Mouse (Mus musculus): Measurements from ENCODE around the gene Cpa5. TPM values are rescaled to one million over a fixed set of nuclear protein-coding genes. Genes with fewer than 3 reads are reported as not detected.

The Cpa5 gene
- polyA plus RNA-seq, 1 experiment from 2014 or later, result not detected

GRCm38 (mm10) chr6:30674714-30675280, 64.0 kb downstream of the Cpa5 start:
- Histone ChIP-seq H3K4me2 (peak overlapping the region; percentile 43), H3K9me3 (no peaks in the 10 kb centered on the region), H3K36me3 (no peaks in the 10 kb centered on the region), H3K4me3 (no peak overlapping the region), H3K27me3 (no peaks in the 10 kb centered on the region), H3K4me1 (peaks cover 50% of the 10 kb centered on the region), H3K9ac (0 out of 2 replicates have a peak overlapping the region, but pooled peaks have one; percentile 34), H3K27ac (peak overlapping the region; percentile 95)
- ATAC-seq (ENCODE audit: borderline replicate concordance, extremely low read depth, low FRiP score, low TSS enrichment), result peak; percentile 50; the same call in 1 of the 2 replicates
- WGBS, result 25% methylated on average over 9 of the region's 9 CpGs

- H3K9me3 ChIP-seq, result no peaks in the 10 kb centered on the region
- H3K27me3 ChIP-seq, result no peaks in the 10 kb centered on the region
- H3K9ac ChIP-seq, result peak overlapping the region; percentile 34
- H3K27ac ChIP-seq, result peak overlapping the region; percentile 95
- peak; percentile 44; the same call in 1 of the 2 replicates for ATAC-seq (ENCODE audit: borderline replicate concordance, extremely low read depth, low FRiP score, low TSS enrichment)
- peak overlapping the region; percentile 43 for H3K4me2 ChIP-seq
- no peak overlapping the region for H3K4me3 ChIP-seq
- 19% methylated on average over 11 of the region's 11 CpGs for WGBS
- H3K36me3 ChIP-seq, result no peaks in the 10 kb centered on the region
- peaks cover 55% of the 10 kb centered on the region for H3K4me1 ChIP-seq
Observed at GRCm38 (mm10) chr6:30675281-30675771, 64.5 kb downstream of the Cpa5 start.

GRCm38 (mm10) chr6:30676506-30676905, 65.7 kb downstream of the Cpa5 start:
- Histone ChIP-seq H3K4me2 (no peak overlapping the region), H3K36me3 (no peaks in the 10 kb centered on the region), H3K9me3 (no peaks in the 10 kb centered on the region), H3K27ac (no peak overlapping the region), H3K4me3 (no peak overlapping the region), H3K27me3 (no peaks in the 10 kb centered on the region), H3K9ac (no peak overlapping the region), H3K4me1 (peaks cover 58% of the 10 kb centered on the region)
- ATAC-seq (ENCODE audit: borderline replicate concordance, extremely low read depth, low FRiP score, low TSS enrichment), result no peak
- WGBS, result 69% methylated on average over 6 of the region's 6 CpGs

- Histone ChIP-seq H3K4me1 (peaks cover 60% of the 10 kb centered on the region), H3K27me3 (no peaks in the 10 kb centered on the region), H3K9ac (no peak overlapping the region), H3K9me3 (no peaks in the 10 kb centered on the region), H3K4me2 (no peak overlapping the region), H3K36me3 (no peaks in the 10 kb centered on the region), H3K4me3 (no peak overlapping the region), H3K27ac (no peak overlapping the region)
- no peak for ATAC-seq (ENCODE audit: borderline replicate concordance, extremely low read depth, low FRiP score, low TSS enrichment)
- WGBS, result 65% methylated on average over 9 of the region's 9 CpGs
Observed at GRCm38 (mm10) chr6:30677591-30677990, 66.8 kb downstream of the Cpa5 start.

GRCm38 (mm10) chr6:30678482-30678881, 67.7 kb downstream of the Cpa5 start:
- Histone ChIP-seq H3K4me1 (peaks cover 59% of the 10 kb centered on the region), H3K36me3 (no peaks in the 10 kb centered on the region), H3K9ac (no peak overlapping the region), H3K27me3 (no peaks in the 10 kb centered on the region), H3K9me3 (no peaks in the 10 kb centered on the region), H3K27ac (no peak overlapping the region), H3K4me2 (no peak overlapping the region), H3K4me3 (no peak overlapping the region)
- 75% methylated on average over 6 of the region's 6 CpGs for WGBS
- no peak for ATAC-seq (ENCODE audit: borderline replicate concordance, extremely low read depth, low FRiP score, low TSS enrichment)

GRCm38 (mm10) chr6:30679567-30679966, 68.8 kb downstream of the Cpa5 start:
- H3K9ac ChIP-seq, result no peak overlapping the region

GRCm38 (mm10) chr6:30680442-30680841, 69.6 kb downstream of the Cpa5 start:
- no peak for ATAC-seq (ENCODE audit: borderline replicate concordance, extremely low read depth, low FRiP score, low TSS enrichment)

More at GRCm38 (mm10) chr6:30679567-30679966, 68.8 kb downstream of the Cpa5 start:
- no peaks in the 10 kb centered on the region for H3K36me3 ChIP-seq
- no peaks in the 10 kb centered on the region for H3K27me3 ChIP-seq
- H3K4me2 ChIP-seq, result 0 out of 2 replicates have a peak overlapping the region, but pooled peaks have one; percentile 5
- H3K4me1 ChIP-seq, result peaks cover 50% of the 10 kb centered on the region
- no peaks in the 10 kb centered on the region for H3K9me3 ChIP-seq
- peak overlapping the region; percentile 55 for H3K27ac ChIP-seq
- no peak overlapping the region for H3K4me3 ChIP-seq
- WGBS, result 28% methylated on average over 5 of the region's 5 CpGs
- peak; percentile 27; the same call in 1 of the 2 replicates for ATAC-seq (ENCODE audit: borderline replicate concordance, extremely low read depth, low FRiP score, low TSS enrichment)

More at GRCm38 (mm10) chr6:30680442-30680841, 69.6 kb downstream of the Cpa5 start:
- Histone ChIP-seq H3K27me3 (no peaks in the 10 kb centered on the region), H3K9ac (no peak overlapping the region), H3K9me3 (no peaks in the 10 kb centered on the region), H3K27ac (0 out of 2 replicates have a peak overlapping the region, but pooled peaks have one; percentile 18), H3K4me2 (no peak overlapping the region), H3K4me3 (no peak overlapping the region), H3K4me1 (peaks cover 41% of the 10 kb centered on the region), H3K36me3 (no peaks in the 10 kb centered on the region)
- WGBS, result 51% methylated on average over 7 of the region's 7 CpGs

Other genes with a start within 250 kb of the Cpa5 start
- 62.7 and 65.2 TPM in 2 replicates for gene Zc3hc1, start 220.0 kb upstream of the Cpa5 start, polyA plus RNA-seq (2015; fragmentation: Nextera tagmentation; extraction: Ambion mirVana)
- 21.5 and 23.2 TPM in 2 replicates for gene Klhdc10, start 209.1 kb upstream of the Cpa5 start, polyA plus RNA-seq (2015; fragmentation: Nextera tagmentation; extraction: Ambion mirVana)
- gene Tmem209, start 101.2 kb upstream of the Cpa5 start, polyA plus RNA-seq (2015; fragmentation: Nextera tagmentation; extraction: Ambion mirVana), result 35.3 and 39.6 TPM in 2 replicates
- gene Ssmem1, start 101.2 kb upstream of the Cpa5 start, polyA plus RNA-seq (2015; fragmentation: Nextera tagmentation; extraction: Ambion mirVana), result 0.12 TPM in 1 of 2 replicates, not detected in the other
- 6.6 and 10.5 TPM in 2 replicates for gene Cpa2, start 69.4 kb upstream of the Cpa5 start, polyA plus RNA-seq (2015; fragmentation: Nextera tagmentation; extraction: Ambion mirVana)
- gene Cpa4, start 42.6 kb upstream of the Cpa5 start, polyA plus RNA-seq (2015; fragmentation: Nextera tagmentation; extraction: Ambion mirVana), result 0.13 and 0.15 TPM in 2 replicates
- gene Cpa1, start 28.2 kb downstream of the Cpa5 start, polyA plus RNA-seq (2015; fragmentation: Nextera tagmentation; extraction: Ambion mirVana), result 3.5 and 6.5 TPM in 2 replicates
- 12.1 and 13.0 TPM in 2 replicates for gene Cep41, start 82.7 kb downstream of the Cpa5 start, polyA plus RNA-seq (2015; fragmentation: Nextera tagmentation; extraction: Ambion mirVana)
- gene Mest, start 112.5 kb downstream of the Cpa5 start, polyA plus RNA-seq (2015; fragmentation: Nextera tagmentation; extraction: Ambion mirVana), result 1,436 and 1,497 TPM in 2 replicates